Mouse (Mus musculus): ENCODE measurements at regions not wholly inside any gene's neighbourhood (a gene's known extent, or its start where the extent isn't known, plus 50 kb on each side); places are given as distances from the start of the nearest gene placed in this dataset.

GRCm38 (mm10) chr4:12611511-12611910 lies 439.7 kb upstream of the Fam92a start:
- TF ChIP-seq GATA1 (IDR thresholded peaks at IDR 0.05; ENCODE audit: borderline replicate concordance, low read length), result no peak
- TF ChIP-seq FLI1 (IDR thresholded peaks at IDR 0.05; ENCODE audit: low read length), result no peak

Measured in megakaryocyte, embryonic 14.5 days (primary cell).